Mouse (Mus musculus): Measurements from ENCODE around the gene Avl9. TPM values are rescaled to one million over a fixed set of nuclear protein-coding genes. Genes with fewer than 3 reads are reported as not detected.

Avl9 gene
- polyA plus RNA-seq, 1 experiment: 4.3 TPM

DNA sequence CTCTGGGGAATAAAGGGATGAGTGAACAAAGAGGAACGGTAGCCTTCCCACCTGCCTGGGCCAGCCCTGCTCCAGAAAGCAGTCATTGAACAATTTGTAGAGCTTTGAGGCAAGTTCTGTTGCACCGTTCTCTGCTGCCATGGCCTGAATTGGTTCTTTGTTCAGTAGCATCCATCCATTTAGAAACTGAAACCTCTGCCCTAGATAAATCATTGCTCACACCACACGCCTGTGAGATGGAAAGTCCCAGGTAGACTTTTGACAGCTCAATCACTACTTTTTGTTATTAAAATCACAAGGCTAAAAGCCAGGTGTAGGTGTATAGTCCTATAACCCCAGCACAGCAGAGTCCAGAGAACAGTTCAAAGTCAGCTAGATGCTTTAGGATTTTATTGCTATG, 50.6 kb downstream of the Avl9 start:
- no peak overlapping the region for H3K4me3 ChIP-seq (ENCODE audit: low read depth, low read length)
- H3K36me3 ChIP-seq (ENCODE audit: control insufficient read depth, insufficient read depth, low read length): peaks cover 16% of the 10 kb centered on the region
- 25% methylated on average over 3 of the region's 3 CpGs for WGBS
- no peaks in the 10 kb centered on the region; the same call in 1 of the 2 replicates for H3K27me3 ChIP-seq (ENCODE audit: control insufficient read depth, insufficient read depth, low read length)
- 0 out of 2 replicates have a peak overlapping the region, but pooled peaks have one; percentile 1 for H3K27ac ChIP-seq (ENCODE audit: insufficient read depth, low read depth, low read length)
- TF ChIP-seq POLR2A (IDR thresholded peaks at IDR 0.05; ENCODE audit: low read depth, low read length) (no peak), CTCF (IDR thresholded peaks at IDR 0.05; ENCODE audit: extremely low read depth, insufficient read length, insufficient replicate concordance, low read depth, low read length) (no peak)
- H3K4me1 ChIP-seq (ENCODE audit: control insufficient read depth, insufficient read depth, insufficient read length, low read length): peaks cover 7% of the 10 kb centered on the region; the same call in 1 of the 2 replicates

DNA sequence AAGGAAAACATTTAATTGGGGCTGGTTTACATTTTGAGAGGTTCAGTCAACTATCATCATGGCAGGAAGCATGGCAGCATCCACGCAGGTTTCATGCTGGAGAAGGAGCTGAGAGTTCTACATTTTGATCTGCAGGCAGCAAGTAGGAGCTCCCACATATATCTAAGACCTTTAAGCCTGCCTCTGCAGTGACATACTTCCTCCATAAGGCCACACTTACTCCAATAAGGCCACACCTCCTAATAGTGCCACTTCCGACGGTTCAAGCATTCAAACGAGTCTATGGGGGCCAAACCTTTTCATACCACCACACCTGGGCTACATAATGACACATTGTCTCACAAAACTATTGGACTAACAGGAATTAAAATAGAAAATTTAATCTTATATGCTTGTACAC, 51.0 kb downstream of the Avl9 start:
- TF ChIP-seq CTCF (IDR thresholded peaks at IDR 0.05; ENCODE audit: extremely low read depth, insufficient read length, insufficient replicate concordance, low read depth, low read length): no peak
- TF ChIP-seq POLR2A (IDR thresholded peaks at IDR 0.05; ENCODE audit: low read depth, low read length): no peak
- peaks cover 9% of the 10 kb centered on the region; the same call in 1 of the 2 replicates for H3K4me1 ChIP-seq (ENCODE audit: control insufficient read depth, insufficient read depth, insufficient read length, low read length)
- H3K36me3 ChIP-seq (ENCODE audit: control insufficient read depth, insufficient read depth, low read length): peaks cover 14% of the 10 kb centered on the region
- 40% methylated on average over 4 of the region's 4 CpGs for WGBS
- no peak overlapping the region for H3K4me3 ChIP-seq (ENCODE audit: low read depth, low read length)
- no peak overlapping the region for H3K27ac ChIP-seq (ENCODE audit: insufficient read depth, low read depth, low read length)
- H3K27me3 ChIP-seq (ENCODE audit: control insufficient read depth, insufficient read depth, low read length): no peaks in the 10 kb centered on the region; the same call in 1 of the 2 replicates

DNA sequence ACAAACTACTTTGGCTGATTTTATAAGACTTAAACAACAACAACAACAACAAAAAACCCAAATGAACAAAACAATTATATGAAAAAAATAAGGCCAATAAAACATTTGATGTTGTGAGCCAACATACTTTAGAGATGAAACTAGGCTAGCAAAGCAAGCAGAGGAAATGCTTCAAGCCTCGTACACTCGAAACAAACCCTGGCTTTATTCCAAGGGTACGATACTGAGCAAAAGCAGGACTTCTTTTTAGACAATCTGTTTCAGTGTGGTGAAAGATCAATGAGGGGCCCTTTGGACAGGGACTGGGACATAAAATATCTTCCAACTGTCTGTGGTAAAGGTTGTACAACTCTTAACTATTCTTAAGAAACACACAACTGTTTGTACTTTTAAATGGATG, 61.1 kb downstream of the Avl9 start:
- Histone ChIP-seq H3K4me3 (ENCODE audit: low read depth, low read length) (no peak overlapping the region), H3K4me1 (ENCODE audit: control insufficient read depth, insufficient read depth, insufficient read length, low read length) (peaks cover 4% of the 10 kb centered on the region; the same call in 1 of the 2 replicates), H3K27ac (ENCODE audit: insufficient read depth, low read depth, low read length) (no peak overlapping the region), H3K36me3 (ENCODE audit: control insufficient read depth, insufficient read depth, low read length) (peaks cover 24% of the 10 kb centered on the region), H3K27me3 (ENCODE audit: control insufficient read depth, insufficient read depth, low read length) (no peaks in the 10 kb centered on the region)
- TF ChIP-seq CTCF (IDR thresholded peaks at IDR 0.05; ENCODE audit: extremely low read depth, insufficient read length, insufficient replicate concordance, low read depth, low read length): no peak
- TF ChIP-seq POLR2A (IDR thresholded peaks at IDR 0.05; ENCODE audit: low read depth, low read length): no peak
- 27% methylated on average over 3 of the region's 3 CpGs for WGBS

DNA sequence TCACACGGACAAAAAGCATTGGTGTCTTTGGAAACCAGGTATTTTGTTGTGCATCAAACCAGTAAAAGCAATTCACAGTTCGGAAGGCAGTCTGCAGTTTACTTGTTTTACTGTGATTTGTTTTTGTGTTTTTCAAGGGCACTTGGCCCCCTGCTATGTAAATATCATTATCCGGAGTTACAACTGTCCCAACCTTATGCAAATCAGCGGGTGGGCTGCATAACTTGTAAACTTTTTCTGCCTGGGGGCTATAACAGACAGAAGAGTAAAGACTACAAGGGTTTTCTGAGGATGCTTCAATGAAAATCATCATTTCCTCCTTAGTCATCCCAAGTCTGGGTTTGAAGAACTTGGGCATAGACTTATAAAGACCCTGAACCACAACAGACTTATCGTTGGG, 64.9 kb downstream of the Avl9 start:
- WGBS: 89% methylated on average over 5 of the region's 5 CpGs

DNA sequence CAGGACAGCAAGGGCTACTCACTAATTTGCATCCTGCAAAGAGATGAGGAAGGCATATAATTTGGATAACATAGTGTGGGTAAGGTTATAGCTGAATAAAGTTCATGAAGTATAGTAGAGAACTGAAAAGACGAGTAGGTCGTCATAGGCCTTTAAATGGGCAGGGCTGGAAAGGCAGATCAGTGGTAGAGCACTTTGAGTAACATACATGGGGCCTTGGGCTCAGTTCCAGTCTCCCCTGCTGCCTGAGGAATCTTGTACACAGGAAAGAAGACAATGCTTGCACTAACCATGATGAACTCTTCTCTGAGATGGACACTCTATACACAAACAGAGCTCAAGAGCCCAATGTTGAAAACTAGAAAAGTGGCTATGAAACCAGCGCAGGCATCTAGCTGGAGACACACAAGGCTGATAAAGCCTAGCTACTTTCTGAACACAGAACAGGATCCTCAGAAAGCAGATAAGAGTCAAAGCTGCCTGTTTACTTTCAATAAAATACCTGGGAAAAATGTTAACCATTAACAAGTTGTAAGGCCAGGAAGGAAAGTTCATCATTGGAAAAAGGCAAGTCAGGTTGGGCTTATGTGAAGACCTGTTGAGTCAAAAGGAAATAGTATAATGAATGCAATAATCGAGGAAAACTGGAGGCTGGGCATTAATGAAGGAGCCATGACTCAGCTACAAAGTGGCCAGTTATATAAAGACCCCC, 69.0 kb downstream of the Avl9 start:
- H3K4me1 ChIP-seq (ENCODE audit: control insufficient read depth, insufficient read depth, insufficient read length, low read length): peaks cover 26% of the 10 kb centered on the region; the same call in 1 of the 2 replicates
- peaks cover 18% of the 10 kb centered on the region for H3K36me3 ChIP-seq (ENCODE audit: control insufficient read depth, insufficient read depth, low read length)
- WGBS: 26% methylated on average over 4 of the region's 4 CpGs
- H3K27me3 ChIP-seq (ENCODE audit: control insufficient read depth, insufficient read depth, low read length): no peaks in the 10 kb centered on the region
- TF ChIP-seq POLR2A (IDR thresholded peaks at IDR 0.05; ENCODE audit: low read depth, low read length): no peak
- no peak for TF ChIP-seq CTCF (IDR thresholded peaks at IDR 0.05; ENCODE audit: extremely low read depth, insufficient read length, insufficient replicate concordance, low read depth, low read length)
- H3K27ac ChIP-seq (ENCODE audit: insufficient read depth, low read depth, low read length): peak overlapping the region; percentile 95
- H3K4me3 ChIP-seq (ENCODE audit: low read depth, low read length): no peak overlapping the region

More for the DNA sequence above, 64.9 kb downstream of the Avl9 start:
- Histone ChIP-seq H3K36me3 (ENCODE audit: control insufficient read depth, insufficient read depth, low read length) (peaks cover 24% of the 10 kb centered on the region), H3K27me3 (ENCODE audit: control insufficient read depth, insufficient read depth, low read length) (no peaks in the 10 kb centered on the region), H3K4me1 (ENCODE audit: control insufficient read depth, insufficient read depth, insufficient read length, low read length) (peaks cover 15% of the 10 kb centered on the region; the same call in 1 of the 2 replicates), H3K4me3 (ENCODE audit: low read depth, low read length) (no peak overlapping the region), H3K27ac (ENCODE audit: insufficient read depth, low read depth, low read length) (no peak overlapping the region)
- TF ChIP-seq POLR2A (IDR thresholded peaks at IDR 0.05; ENCODE audit: low read depth, low read length) (no peak), CTCF (IDR thresholded peaks at IDR 0.05; ENCODE audit: extremely low read depth, insufficient read length, insufficient replicate concordance, low read depth, low read length) (no peak)

DNA sequence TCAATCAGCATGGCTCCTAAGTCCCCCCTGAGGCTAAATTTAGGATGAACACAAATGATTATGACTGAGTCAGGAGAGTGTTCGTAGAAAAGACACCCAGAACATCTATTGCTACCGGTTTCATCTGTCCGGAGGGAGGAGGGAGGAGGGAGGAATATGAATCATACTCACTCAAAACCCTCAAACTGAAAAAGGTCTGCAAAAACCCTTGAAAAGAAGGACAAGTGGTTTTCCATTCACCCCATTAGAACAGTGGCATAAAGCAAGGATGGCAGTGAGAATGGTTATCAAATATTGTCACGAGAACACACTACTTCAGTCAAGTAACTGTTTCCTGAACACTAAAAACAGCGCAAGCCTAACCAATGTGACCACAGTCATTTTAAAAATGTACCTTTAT, 70.4 kb downstream of the Avl9 start:
- peaks cover 27% of the 10 kb centered on the region; the same call in 1 of the 2 replicates for H3K4me1 ChIP-seq (ENCODE audit: control insufficient read depth, insufficient read depth, insufficient read length, low read length)
- H3K4me3 ChIP-seq (ENCODE audit: low read depth, low read length): no peak overlapping the region
- no peaks in the 10 kb centered on the region for H3K27me3 ChIP-seq (ENCODE audit: control insufficient read depth, insufficient read depth, low read length)
- peaks cover 5% of the 10 kb centered on the region for H3K36me3 ChIP-seq (ENCODE audit: control insufficient read depth, insufficient read depth, low read length)
- no peak overlapping the region for H3K27ac ChIP-seq (ENCODE audit: insufficient read depth, low read depth, low read length)
- 53% methylated on average over 5 of the region's 5 CpGs for WGBS
- TF ChIP-seq CTCF (IDR thresholded peaks at IDR 0.05; ENCODE audit: extremely low read depth, insufficient read length, insufficient replicate concordance, low read depth, low read length): no peak
- TF ChIP-seq POLR2A (IDR thresholded peaks at IDR 0.05; ENCODE audit: low read depth, low read length): no peak

DNA sequence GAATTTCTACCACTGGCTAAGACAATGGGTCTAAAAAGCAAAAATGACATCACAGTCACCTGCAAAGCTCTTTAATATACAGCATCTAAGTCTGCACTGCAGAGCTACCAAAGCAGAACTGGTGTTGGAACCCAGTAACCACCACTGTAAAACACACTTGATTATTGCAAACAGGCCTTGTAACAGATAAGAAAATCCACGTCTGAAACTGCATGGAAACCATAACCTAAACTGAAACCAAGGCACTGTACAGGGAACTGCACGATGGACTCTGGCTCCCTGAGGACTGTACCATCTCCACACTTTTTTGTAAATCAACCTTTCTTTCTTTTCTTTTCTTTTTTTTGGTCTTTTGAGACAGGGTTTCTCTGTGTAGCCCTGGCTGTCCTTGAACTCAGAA, 73.0 kb downstream of the Avl9 start:
- no peak for TF ChIP-seq CTCF (IDR thresholded peaks at IDR 0.05; ENCODE audit: extremely low read depth, insufficient read length, insufficient replicate concordance, low read depth, low read length)
- no peak for TF ChIP-seq POLR2A (IDR thresholded peaks at IDR 0.05; ENCODE audit: low read depth, low read length)
- H3K4me1 ChIP-seq (ENCODE audit: control insufficient read depth, insufficient read depth, insufficient read length, low read length): peaks cover 26% of the 10 kb centered on the region; the same call in 1 of the 2 replicates
- peaks cover 4% of the 10 kb centered on the region; the same call in 1 of the 2 replicates for H3K36me3 ChIP-seq (ENCODE audit: control insufficient read depth, insufficient read depth, low read length)
- H3K4me3 ChIP-seq (ENCODE audit: low read depth, low read length): no peak overlapping the region
- H3K27me3 ChIP-seq (ENCODE audit: control insufficient read depth, insufficient read depth, low read length): no peaks in the 10 kb centered on the region
- WGBS: 26% methylated on average over 2 of the region's 2 CpGs
- peak overlapping the region; percentile 72 for H3K27ac ChIP-seq (ENCODE audit: insufficient read depth, low read depth, low read length)

Measured in small intestine, adult 2 months (tissue).